Mouse (Mus musculus) testis, adult 2 months (tissue): ENCODE results near the gene Gfi1b. TPM values are rescaled to one million over a fixed set of nuclear protein-coding genes. Genes with fewer than 3 reads are reported as not detected.

Experiments used
- H3K27ac ChIP-seq: fragments of 200-500 bp; 2 replicates; pipeline ENCODE4 v1.5.1; 2012; ENCODE audit warnings: low read depth, low read length; ENCODE audit not compliant: control insufficient read depth, insufficient read depth
- H3K27me3 ChIP-seq: fragments of 200-500 bp; 2 replicates; pipeline ENCODE4 v1.6.1; 2012; ENCODE audit warnings: mild to moderate bottlenecking, low read length, moderate library complexity; ENCODE audit not compliant: control insufficient read depth, insufficient read depth
- H3K36me3 ChIP-seq: fragments of 200-500 bp; 2 replicates; pipeline ENCODE4 v1.6.1; 2012; ENCODE audit warnings: mild to moderate bottlenecking, low read length; ENCODE audit not compliant: control insufficient read depth, insufficient read depth
- H3K4me1 ChIP-seq: fragments of 200-500 bp; 2 replicates; pipeline ENCODE4 v1.6.1; 2012; ENCODE audit warnings: low read length; ENCODE audit not compliant: control insufficient read depth, insufficient read depth
- H3K4me3 ChIP-seq: fragments of 200-500 bp; 2 replicates; pipeline ENCODE4 v1.5.1; 2012; ENCODE audit warnings: low read depth, mild to moderate bottlenecking, low read length, moderate library complexity, mixed read lengths; ENCODE audit not compliant: control insufficient read depth
- CTCF ChIP-seq: fragments of 200-500 bp; IDR thresholded peaks from 2 replicates; pipeline ENCODE4 v1.5.1; 2012; ENCODE audit warnings: low read depth, mild to moderate bottlenecking, inconsistent platforms, low read length, moderate library complexity; ENCODE audit not compliant: control insufficient read depth, insufficient read depth, insufficient replicate concordance
- POLR2A ChIP-seq: fragments of 200-500 bp; IDR thresholded peaks from 2 replicates; pipeline ENCODE4 v1.6.1; 2012; ENCODE audit warnings: low read depth, mild to moderate bottlenecking, inconsistent platforms, low read length, moderate library complexity; ENCODE audit not compliant: control insufficient read depth
- polyA plus RNA-seq: library from polyadenylated mRNA; depleted of rRNA; stranded (reverse); fragments of >200 nt; gene quantifications from 2 replicates; pipeline ENCODE4 v1.2.3, GENCODE M21; 2012

Gfi1b gene
- polyA plus RNA-seq, 1 experiment = 1.0 TPM

DNA sequence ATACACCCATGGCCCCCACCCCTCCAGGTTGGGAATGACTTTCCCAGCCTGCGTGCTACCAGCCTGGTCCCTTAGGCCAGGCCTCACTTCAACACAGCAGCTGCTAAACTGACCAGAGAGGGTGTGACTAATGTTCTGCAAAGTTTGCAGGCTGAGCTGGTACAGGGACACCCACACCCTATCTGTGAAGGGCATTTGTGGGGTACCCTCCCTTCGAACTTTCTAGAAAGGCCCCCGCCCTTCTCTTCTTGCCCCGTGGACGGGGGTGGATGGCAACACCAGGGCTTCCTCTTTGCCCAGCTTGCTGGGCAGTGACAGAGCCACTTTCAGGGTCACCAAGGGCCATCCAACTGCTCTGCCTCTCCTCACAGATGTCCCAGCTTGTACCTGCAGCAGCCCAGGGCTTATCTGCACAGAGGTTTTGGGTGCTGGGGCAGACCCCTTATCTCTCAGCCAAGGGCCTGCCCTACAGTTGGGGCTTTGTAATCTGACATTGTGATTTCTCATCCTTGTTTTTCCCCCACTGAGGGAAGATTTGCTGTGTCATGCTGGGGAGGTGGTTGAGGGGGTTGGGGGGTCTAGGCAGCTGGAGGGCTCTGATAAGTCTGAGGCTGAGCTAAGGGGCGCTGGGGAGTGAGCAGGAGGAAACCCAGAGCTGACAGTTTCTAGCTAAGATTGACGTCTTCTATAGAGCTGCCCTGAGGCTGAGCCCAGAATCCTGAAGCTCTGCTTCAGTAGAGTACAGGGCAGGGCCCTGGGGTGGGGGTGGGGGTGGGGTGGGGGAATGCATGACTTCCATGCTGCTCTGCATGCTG lies 23.8 kb downstream of the Gfi1b start:
- Histone ChIP-seq H3K27ac (no peak overlapping the region), H3K27me3 (no peaks in the 10 kb centered on the region), H3K4me3 (no peak overlapping the region), H3K36me3 (no peaks in the 10 kb centered on the region), H3K4me1 (peaks cover 5% of the 10 kb centered on the region)
- no peak for TF ChIP-seq CTCF
- no peak for TF ChIP-seq POLR2A

- no peak overlapping the region for H3K27ac ChIP-seq
- TF ChIP-seq CTCF = peak; percentile 87; the same call in 1 of the 2 replicates
- no peak for TF ChIP-seq POLR2A
- peaks cover 1% of the 10 kb centered on the region for H3K4me1 ChIP-seq
- no peak overlapping the region for H3K4me3 ChIP-seq
- H3K27me3 ChIP-seq = no peaks in the 10 kb centered on the region
- no peaks in the 10 kb centered on the region for H3K36me3 ChIP-seq
Measured at GRCm38 (mm10) chr2:28596998-28597397, 24.8 kb downstream of the Gfi1b start.

- Histone ChIP-seq H3K36me3 (no peaks in the 10 kb centered on the region), H3K27ac (no peak overlapping the region), H3K27me3 (no peaks in the 10 kb centered on the region), H3K4me1 (no peaks in the 10 kb centered on the region), H3K4me3 (no peak overlapping the region)
- no peak for TF ChIP-seq CTCF
- no peak for TF ChIP-seq POLR2A
Measured at GRCm38 (mm10) chr2:28596021-28596420, 25.8 kb downstream of the Gfi1b start.

- H3K36me3 ChIP-seq = no peaks in the 10 kb centered on the region
- H3K27ac ChIP-seq = no peak overlapping the region
- no peaks in the 10 kb centered on the region for H3K27me3 ChIP-seq
- H3K4me3 ChIP-seq = peak overlapping the region; percentile 20
- no peaks in the 10 kb centered on the region for H3K4me1 ChIP-seq
- TF ChIP-seq POLR2A (no peak), CTCF (peak; percentile 92)
Measured at GRCm38 (mm10) chr2:28592809-28593208, 29.0 kb downstream of the Gfi1b start.

DNA sequence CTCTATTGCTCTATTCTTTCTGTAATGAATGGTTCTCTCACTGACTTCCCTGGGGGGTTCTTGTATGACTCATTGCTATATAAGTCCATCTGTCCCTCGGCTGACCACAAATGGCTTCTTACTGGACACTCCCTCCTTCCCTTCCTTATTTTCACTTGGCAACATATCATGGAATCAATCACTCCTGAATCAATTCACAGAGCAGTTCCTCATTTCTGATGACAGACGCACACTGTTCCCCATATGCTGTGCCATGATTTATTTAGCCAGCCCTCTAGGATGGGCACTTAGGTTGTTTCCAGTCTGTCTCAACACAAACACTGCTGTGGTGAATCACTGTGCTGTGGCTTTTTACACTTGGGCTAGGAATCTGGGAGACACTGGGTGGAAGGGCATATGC lies 30.3 kb downstream of the Gfi1b start:
- Histone ChIP-seq H3K4me1 (no peaks in the 10 kb centered on the region), H3K36me3 (no peaks in the 10 kb centered on the region), H3K4me3 (no peak overlapping the region), H3K27ac (no peak overlapping the region), H3K27me3 (no peaks in the 10 kb centered on the region)
- no peak for TF ChIP-seq POLR2A
- TF ChIP-seq CTCF = no peak

- Histone ChIP-seq H3K27ac (no peak overlapping the region), H3K4me3 (no peak overlapping the region), H3K36me3 (no peaks in the 10 kb centered on the region), H3K4me1 (no peaks in the 10 kb centered on the region; the same call in 1 of the 2 replicates), H3K27me3 (no peaks in the 10 kb centered on the region)
- TF ChIP-seq CTCF = no peak
Measured at GRCm38 (mm10) chr2:28588574-28588973, 33.2 kb downstream of the Gfi1b start.

GRCm38 (mm10) chr2:28585730-28586129 lies 36.1 kb downstream of the Gfi1b start:
- Histone ChIP-seq H3K4me1 (no peaks in the 10 kb centered on the region; the same call in none of the 2 replicates), H3K36me3 (no peaks in the 10 kb centered on the region), H3K27me3 (no peaks in the 10 kb centered on the region), H3K27ac (no peak overlapping the region), H3K4me3 (no peak overlapping the region)
- TF ChIP-seq CTCF (no peak), POLR2A (no peak)

DNA sequence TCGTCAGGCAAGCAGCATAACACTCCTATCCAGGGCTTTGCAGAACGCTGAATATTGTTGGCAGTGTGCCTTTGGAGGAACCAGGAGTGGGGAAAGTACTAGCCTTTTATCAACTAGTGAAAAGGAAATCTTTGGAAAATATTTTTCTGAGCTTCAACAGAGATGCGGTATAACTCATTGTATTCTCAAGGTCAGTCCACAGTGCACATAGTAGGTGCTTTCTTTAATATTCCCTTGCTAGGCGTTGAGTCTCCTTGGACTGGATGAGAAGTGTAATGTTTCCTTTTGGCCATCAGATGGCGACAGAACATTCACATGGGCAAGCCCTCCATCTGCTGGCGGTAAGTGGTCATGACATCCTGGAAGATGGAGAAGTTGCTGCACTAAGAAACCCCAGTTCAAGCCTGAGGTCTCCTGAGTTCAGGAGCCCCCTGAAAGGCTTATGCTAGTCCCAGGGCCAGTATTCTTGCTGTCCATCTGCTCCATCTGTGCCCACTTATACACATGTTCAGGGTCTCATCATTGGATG lies 36.7 kb downstream of the Gfi1b start:
- Histone ChIP-seq H3K4me1 (no peaks in the 10 kb centered on the region; the same call in none of the 2 replicates), H3K4me3 (no peak overlapping the region), H3K36me3 (no peaks in the 10 kb centered on the region), H3K27ac (no peak overlapping the region), H3K27me3 (no peaks in the 10 kb centered on the region)
- TF ChIP-seq CTCF (peak; percentile 98), POLR2A (no peak)
